Mouse (Mus musculus) lung, adult 2 months (tissue): ENCODE measurements around the gene Urad.

ENCODE experiments used
- CTCF ChIP-seq: fragments of 200-500 bp; IDR thresholded peaks from 2 replicates; pipeline ENCODE4 v1.5.1; 2011; ENCODE audit warnings: mild to moderate bottlenecking, low read length, control low read depth; ENCODE audit not compliant: insufficient read depth
- POLR2A ChIP-seq: fragments of 200-500 bp; IDR thresholded peaks from 2 replicates; pipeline ENCODE4 v1.6.1; 2011; ENCODE audit warnings: low read depth, mild to moderate bottlenecking, control low read depth, low read length, borderline replicate concordance; ENCODE audit errors: extremely low read depth

DNA sequence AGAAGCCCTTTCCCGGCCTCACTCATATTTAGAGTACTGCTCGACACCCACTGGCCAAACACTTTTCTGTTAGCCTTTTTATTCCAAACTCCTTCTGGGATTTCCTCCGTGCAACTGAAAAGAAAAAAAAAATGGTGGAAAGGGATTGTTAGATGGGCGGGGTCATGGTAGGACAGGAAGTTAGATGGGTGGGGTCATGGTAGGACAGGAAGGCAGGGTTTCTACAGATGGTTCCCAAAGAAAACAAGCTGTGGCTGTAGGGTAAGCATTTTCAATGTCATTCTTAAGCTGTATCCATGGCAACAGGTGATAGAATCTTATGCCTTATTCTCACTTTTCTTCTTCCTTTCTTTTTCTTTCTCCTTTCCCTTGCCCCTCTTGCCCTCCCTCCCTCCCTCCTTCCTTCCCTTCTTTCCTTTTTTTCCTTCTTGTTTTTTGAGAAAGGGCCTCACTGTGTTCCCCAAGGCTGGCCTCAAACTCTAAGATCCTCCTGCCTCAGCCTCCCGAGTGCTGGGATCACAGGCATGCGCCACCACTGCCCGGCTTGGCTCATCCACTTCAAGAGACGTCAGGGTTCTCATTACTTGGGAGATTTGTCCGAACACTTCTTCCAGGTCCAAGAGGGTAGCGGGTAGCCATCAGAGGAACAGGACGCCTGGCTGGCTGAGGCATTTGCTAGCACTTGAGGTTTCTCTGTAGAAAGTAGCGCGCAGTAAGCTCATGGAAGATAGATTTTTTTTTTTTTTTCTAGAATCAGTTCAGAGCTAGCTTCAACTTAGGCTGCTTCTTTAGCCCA, 34.2 kb upstream of the Urad start:
- TF ChIP-seq POLR2A = no peak
- no peak for TF ChIP-seq CTCF
